In genomic region chr17:45065465-45065864, GRCm38 (mm10) we compare ENCODE assay signal across 26 mouse cellular contexts.
A peak's percentile ranks its signal among the peaks of the same experiment; 100 is the strongest.
DNase-seq lines count a peak whose midpoint lies in the region; ATAC-seq and TF ChIP-seq lines count a peak whose summit lies in the region.
"Had no signal": no experiment of that assay in that cellular context is flagged by ENCODE, and none has a peak within 500 bp of the region (broad histone marks: within the 10 kb centered on the region; RNA-seq: fewer than 3 reads in every experiment).

No protein-coding gene starts in this region.

- no peak overlapping the region for H3K9ac ChIP-seq in stomach, embryonic 16.5 days (ENCODE audit: low read length)
- no peak overlapping the region for H3K9ac ChIP-seq in liver, postnatal 0 days (replicated peaks)
- H3K9ac ChIP-seq: embryonic facial prominence, embryonic 12.5 days; forebrain, embryonic 12.5 days; forebrain, postnatal 0 days; heart, embryonic 15.5 days; hindbrain, embryonic 13.5 days; liver, embryonic 12.5 days had no signal

- no peak for TF ChIP-seq EP300 in liver, postnatal 0 days (IDR thresholded peaks at IDR 0.05; ENCODE audit: low read depth)

- peak; percentile 19 for DNase-seq in heart, adult 11 months
- no peak for DNase-seq in heart, postnatal 10 days
- peak; percentile 75 for DNase-seq in NIH3T3 (ENCODE audit: low read depth)
- peak; percentile 47 to 49 for DNase-seq in adrenal gland, postnatal 36 days
- DNase-seq in liver, postnatal 0 days = no peak
- no peak for DNase-seq in kidney, adult 18-20 months
- no peak for DNase-seq in gastrocnemius, postnatal 25 days
- DNase-seq: cerebellum, adult 2 months; cerebellum, postnatal 25 days; forebrain, postnatal 0 days; heart, postnatal 4 days; kidney, postnatal 25 days; left cerebral cortex, postnatal 4 days; lung, adult 18-20 months; midbrain, embryonic 14.5 days; thymus, postnatal 14 days had no signal

- intact Hi-C loops in heart, postnatal 10 days (cut with DNase I) = no loop called here

- ATAC-seq in stomach, embryonic 16.5 days (ENCODE audit: insufficient read depth, low FRiP score) = peak; percentile 21; the same call in 1 of the 2 replicates
- ATAC-seq in liver, postnatal 0 days = no peak
- ATAC-seq: forebrain, postnatal 0 days; intestine, postnatal 0 days; liver, embryonic 12.5 days; lung, postnatal 0 days had no signal

- H3K27ac ChIP-seq in stomach, embryonic 16.5 days (ENCODE audit: low read length) = peak overlapping the region; percentile 52; the same call in 1 of the 2 replicates
- H3K27ac ChIP-seq in liver, postnatal 0 days (ENCODE audit: low read depth) = no peak overlapping the region
- H3K27ac ChIP-seq: forebrain, embryonic 12.5 days; heart, embryonic 15.5 days; hindbrain, embryonic 13.5 days; layer of hippocampus, adult 2 months; liver, embryonic 12.5 days had no signal

- H3K27me3 ChIP-seq in stomach, embryonic 16.5 days (ENCODE audit: control insufficient read depth, insufficient read depth, low read length) = no peaks in the 10 kb centered on the region
- H3K27me3 ChIP-seq in liver, postnatal 0 days (ENCODE audit: insufficient read depth, low read length) = no peaks in the 10 kb centered on the region
- H3K27me3 ChIP-seq: embryonic facial prominence, embryonic 12.5 days; forebrain, embryonic 12.5 days; heart, embryonic 15.5 days; hindbrain, embryonic 13.5 days; liver, embryonic 12.5 days had no signal

- no peak overlapping the region for H3K4me3 ChIP-seq in stomach, embryonic 16.5 days (replicated peaks; ENCODE audit: low read length)
- no peak overlapping the region for H3K4me3 ChIP-seq in liver, postnatal 0 days (ENCODE audit: low read depth, low read length)
- H3K4me3 ChIP-seq: embryonic facial prominence, embryonic 12.5 days; forebrain, embryonic 12.5 days; heart, embryonic 15.5 days; hindbrain, embryonic 13.5 days; layer of hippocampus, adult 2 months; liver, embryonic 12.5 days had no signal

- no peaks in the 10 kb centered on the region for H3K9me3 ChIP-seq in stomach, embryonic 16.5 days (replicated peaks; ENCODE audit: control insufficient read depth, low read length)
- no peaks in the 10 kb centered on the region for H3K9me3 ChIP-seq in liver, postnatal 0 days (ENCODE audit: low read length)
- H3K9me3 ChIP-seq: embryonic facial prominence, embryonic 12.5 days; forebrain, embryonic 12.5 days; G1E; heart, embryonic 15.5 days; hindbrain, embryonic 13.5 days; liver, embryonic 12.5 days had no signal

- no peak overlapping the region for H3K4me2 ChIP-seq in stomach, embryonic 16.5 days (ENCODE audit: low read depth, low read length)
- no peak overlapping the region for H3K4me2 ChIP-seq in liver, postnatal 0 days (ENCODE audit: low read depth, low read length)
- H3K4me2 ChIP-seq: embryonic facial prominence, embryonic 12.5 days; forebrain, embryonic 12.5 days; heart, embryonic 15.5 days; hindbrain, embryonic 13.5 days; liver, embryonic 12.5 days had no signal

- 50% methylated on average over 2 of the region's 2 CpGs for WGBS in stomach, embryonic 16.5 days
- WGBS in liver, postnatal 0 days (ENCODE audit: insufficient replicate concordance) = 71% methylated on average over 2 of the region's 2 CpGs

- no peaks in the 10 kb centered on the region for H3K36me3 ChIP-seq in stomach, embryonic 16.5 days (ENCODE audit: control insufficient read depth, insufficient read depth, low read length)
- H3K36me3 ChIP-seq in liver, postnatal 0 days (replicated peaks; ENCODE audit: insufficient read depth, low read length) = no peaks in the 10 kb centered on the region
- H3K36me3 ChIP-seq: embryonic facial prominence, embryonic 12.5 days; forebrain, embryonic 12.5 days; G1E; heart, embryonic 15.5 days; hindbrain, embryonic 13.5 days; liver, embryonic 12.5 days had no signal

- TF ChIP-seq CTCF in liver, postnatal 0 days (IDR thresholded peaks at IDR 0.05; ENCODE audit: low read depth) = no peak

- peaks cover 16% of the 10 kb centered on the region; the same call in 1 of the 2 replicates for H3K4me1 ChIP-seq in stomach, embryonic 16.5 days (ENCODE audit: control insufficient read depth, insufficient read depth, low read length)
- H3K4me1 ChIP-seq in liver, postnatal 0 days (ENCODE audit: insufficient read depth) = no peaks in the 10 kb centered on the region; the same call in 1 of the 2 replicates
- H3K4me1 ChIP-seq: liver, embryonic 12.5 days had no signal

Comparison
In these comparisons a context has a peak if more than half of its experiments do, and no peak if none do; other contexts are left out.
1. DNase-seq: peak in heart, adult 11 months (single experiment), NIH3T3 (single experiment) and adrenal gland, postnatal 36 days (2 of 2); none in heart, postnatal 10 days (0 of 2), liver, postnatal 0 days (single experiment), kidney, adult 18-20 months (single experiment) and gastrocnemius, postnatal 25 days (single experiment).